Mouse (Mus musculus) ES-E14 (cell line): ENCODE data around the gene E430018J23Rik. TPM values are rescaled to one million over a fixed set of nuclear protein-coding genes. Genes with fewer than 3 reads are reported as not detected.

Source experiments
- DNase-seq: peaks from one replicate; pipeline ENCODE4 v3.0.0-alpha.2; 2013; ENCODE audit warnings: low read depth, low spot score
- H3K27ac ChIP-seq: 2 replicates; pipeline ENCODE4 v1.5.1; 2012; ENCODE audit warnings: low read depth, mild to moderate bottlenecking, low read length, moderate library complexity, mixed read lengths; ENCODE audit not compliant: poor library complexity, insufficient read depth, severe bottlenecking
- H3K36me3 ChIP-seq: 2 replicates; pipeline ENCODE4 v1.6.1; 2012; ENCODE audit warnings: mild to moderate bottlenecking, low read length, moderate library complexity, mixed read lengths; ENCODE audit not compliant: control insufficient read depth, poor library complexity, insufficient read depth, severe bottlenecking
- H3K4me1 ChIP-seq, 2 experiments: fragments of 150-350 bp in 1 of 2; sonication (generic) in 1 of 2; 2 replicates each; pipeline ENCODE4 v1.6.1; 2012; ENCODE audit warnings: low read length in 2 of 2, mild to moderate bottlenecking in 1 of 2, mixed read lengths in 1 of 2; ENCODE audit not compliant: control insufficient read depth in 2 of 2, insufficient read depth in 2 of 2, poor library complexity in 1 of 2
- H3K4me3 ChIP-seq, 2 experiments: fragments of 150-350 bp in 1 of 2; sonication (generic) in 1 of 2; 2 replicates each; pipeline ENCODE4 v1.5.1; 2012; ENCODE audit warnings: low read length in 2 of 2, low read depth in 1 of 2, mild to moderate bottlenecking in 1 of 2, mixed read lengths in 1 of 2; ENCODE audit not compliant: insufficient read depth in 1 of 2, poor library complexity in 1 of 2, severe bottlenecking in 1 of 2
- H3K9ac ChIP-seq: 2 replicates; pipeline ENCODE4 v1.6.1; 2012; ENCODE audit warnings: low read depth, mild to moderate bottlenecking, low read length, mixed read lengths; ENCODE audit not compliant: poor library complexity, insufficient read depth, severe bottlenecking
- H3K9me3 ChIP-seq: fragments of 150-350 bp; sonication (generic); 2 replicates; pipeline ENCODE4 v1.6.1; 2012; ENCODE audit warnings: low read depth, mild to moderate bottlenecking, low read length; ENCODE audit not compliant: control insufficient read depth, insufficient read depth
- CHD2 ChIP-seq: IDR thresholded peaks from 2 replicates; pipeline ENCODE4 v1.6.1; 2014; ENCODE audit warnings: mild to moderate bottlenecking, low read depth, low read length, inconsistent platforms
- ZNF384 ChIP-seq: IDR thresholded peaks from 2 replicates; pipeline ENCODE4 v1.6.1; 2012; ENCODE audit warnings: low read depth, low read length, inconsistent platforms
- in situ Hi-C, 2 experiments: fragments of 600-800 bp; cut with MboI; formaldehyde crosslinking; loops; one replicate each; pipeline ENCODE4 v1.15.1; 2025; ENCODE audit warnings: low sequenced_read_pairs in 2 of 2, inconsistent platforms in 1 of 2; ENCODE audit not compliant: unreplicated experiment in 2 of 2
- total RNA-seq: library from RNA; depleted of rRNA; stranded (reverse); fragments of 300-350 nt; gene quantifications from 2 replicates; pipeline ENCODE4 v1.2.3, GENCODE M21; 2012; rRNA removed

The E430018J23Rik gene
- total RNA-seq, 1 experiment: 2.5 TPM

DNA sequence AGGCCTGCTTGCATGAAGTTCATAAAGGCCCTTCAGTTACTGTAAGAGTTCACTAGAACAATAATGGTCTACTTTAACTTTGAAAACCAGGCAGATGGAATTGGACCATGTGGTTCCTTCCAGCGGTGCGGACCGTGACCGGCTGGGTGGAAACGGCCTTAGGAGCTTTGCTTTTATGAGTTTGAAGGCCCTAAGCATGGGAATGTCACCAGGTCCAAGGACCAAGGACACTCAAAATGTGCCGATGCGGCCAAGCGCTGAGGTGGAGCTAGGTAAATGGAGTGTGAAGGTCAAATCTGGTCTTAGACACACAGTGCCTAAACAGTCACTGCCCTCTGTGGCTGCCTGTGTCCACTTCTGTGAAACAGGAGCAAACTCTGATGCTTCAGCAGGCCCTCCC, 52.1 kb downstream of the E430018J23Rik start:
- Histone ChIP-seq H3K9ac (no peak overlapping the region), H3K36me3 (no peaks in the 10 kb centered on the region), H3K4me1 (peaks cover 0 to 5% of the 10 kb centered on the region in 2 experiments; a peak in 2 of 4 replicates), H3K4me3 (no peak overlapping the region), H3K9me3 (no peaks in the 10 kb centered on the region), H3K27ac (no peak overlapping the region)
- TF ChIP-seq ZNF384: no peak
- no peak for TF ChIP-seq CHD2
- no peak for DNase-seq
- in situ Hi-C loops: no loop called here

Other genes with a start within 250 kb of the E430018J23Rik start
- 113 and 133 TPM in 2 replicates for gene Cd2bp2, start 197.6 kb downstream of the E430018J23Rik start, total RNA-seq
- 63.3 and 67.0 TPM in 2 replicates for gene Tbc1d10b, start 185.2 kb downstream of the E430018J23Rik start, total RNA-seq
- gene Mylpf, start 184.7 kb downstream of the E430018J23Rik start, total RNA-seq: 322 and 498 TPM in 2 replicates
- gene Zfp553, start 160.6 kb downstream of the E430018J23Rik start, total RNA-seq: 55.2 and 64.7 TPM in 2 replicates
- 85.8 and 128 TPM in 2 replicates for gene Sept1, start 160.5 kb downstream of the E430018J23Rik start, total RNA-seq
- gene Zfp771, start 149.4 kb downstream of the E430018J23Rik start, total RNA-seq: 18.7 and 21.6 TPM in 2 replicates
- 391 and 461 TPM in 2 replicates for gene Dctpp1, start 132.9 kb downstream of the E430018J23Rik start, total RNA-seq
- 104 and 113 TPM in 2 replicates for gene Sephs2, start 119.6 kb downstream of the E430018J23Rik start, total RNA-seq
- gene Itgal, start 97.4 kb downstream of the E430018J23Rik start, total RNA-seq: 1.8 and 2.2 TPM in 2 replicates
- gene Zfp768, start 48.0 kb downstream of the E430018J23Rik start, total RNA-seq: 3.5 and 4.4 TPM in 2 replicates
- 8.7 and 9.0 TPM in 2 replicates for gene Zfp747, start 17.6 kb downstream of the E430018J23Rik start, total RNA-seq
- gene 9130019O22Rik, start 6.5 kb downstream of the E430018J23Rik start, total RNA-seq: 4.1 and 4.2 TPM in 2 replicates
- gene Zfp764, start 13.2 kb upstream of the E430018J23Rik start, total RNA-seq: 3.3 and 4.2 TPM in 2 replicates
- 12.5 and 17.3 TPM in 2 replicates for gene Zfp688, start 28.4 kb upstream of the E430018J23Rik start, total RNA-seq
- gene Zfp689, start 55.5 kb upstream of the E430018J23Rik start, total RNA-seq: 2.5 and 3.5 TPM in 2 replicates
- 16.3 and 17.1 TPM in 2 replicates for gene Prr14, start 66.0 kb upstream of the E430018J23Rik start, total RNA-seq
- gene Fbrs, start 85.6 kb upstream of the E430018J23Rik start, total RNA-seq: 11.1 and 13.4 TPM in 2 replicates
- gene Srcap, start 118.4 kb upstream of the E430018J23Rik start, total RNA-seq: 50.7 and 52.0 TPM in 2 replicates
- gene Gm42715, start 126.0 kb upstream of the E430018J23Rik start, total RNA-seq: 22.7 and 22.9 TPM in 2 replicates
- 5.0 TPM in 1 of 2 replicates, not detected in the other for gene Tmem265, start 167.8 kb upstream of the E430018J23Rik start, total RNA-seq
- gene Phkg2, start 179.7 kb upstream of the E430018J23Rik start, total RNA-seq: 32.1 and 46.1 TPM in 2 replicates
- gene Ccdc189, start 195.0 kb upstream of the E430018J23Rik start, total RNA-seq: 3.8 and 6.0 TPM in 2 replicates
- 71.0 and 94.9 TPM in 2 replicates for gene Rnf40, start 195.1 kb upstream of the E430018J23Rik start, total RNA-seq
- gene Zfp629, start 222.2 kb upstream of the E430018J23Rik start, total RNA-seq: 2.1 and 2.9 TPM in 2 replicates